Mouse (Mus musculus) embryonic facial prominence, embryonic 11.5 days (tissue): ENCODE data around the gene Pimreg. TPM values are rescaled to one million over a fixed set of nuclear protein-coding genes. Genes with fewer than 3 reads are reported as not detected.

Source experiments
- ATAC-seq: fragments of 200-750 bp; cut with Nextera tagmentation; replicated peaks from 2 replicates; pipeline ENCODE4 v1.8.0; 2017; ENCODE audit warnings: low read depth; ENCODE audit not compliant: insufficient number of reproducible peaks, low FRiP score, low TSS enrichment
- DNase-seq: peaks from one replicate; pipeline ENCODE4 v3.0.0-alpha.2; 2015; ENCODE audit warnings: low spot score
- H3K27ac ChIP-seq: fragments of 300-500 bp; sonication (generic); replicated peaks from 2 replicates; pipeline ENCODE4 v1.5.1; 2014; ENCODE audit warnings: mild to moderate bottlenecking, low read depth, low read length, control low read depth
- H3K27me3 ChIP-seq: fragments of 300-500 bp; sonication (generic); 2 replicates; pipeline ENCODE4 v1.6.1; 2014; ENCODE audit warnings: mild to moderate bottlenecking, low read length, moderate library complexity, mixed read lengths; ENCODE audit not compliant: control insufficient read depth, insufficient read depth
- H3K36me3 ChIP-seq: fragments of 300-500 bp; sonication (generic); replicated peaks from 2 replicates; pipeline ENCODE4 v1.6.1; 2014; ENCODE audit warnings: low read depth, mild to moderate bottlenecking, low read length, moderate library complexity, mixed read lengths; ENCODE audit not compliant: control insufficient read depth, insufficient read depth
- H3K4me1 ChIP-seq: fragments of 300-500 bp; sonication (generic); 2 replicates; pipeline ENCODE4 v1.6.1; 2014; ENCODE audit warnings: low read length, mixed read lengths; ENCODE audit not compliant: control insufficient read depth, insufficient read depth
- H3K4me2 ChIP-seq: fragments of 300-500 bp; sonication (generic); 2 replicates; pipeline ENCODE4 v1.6.1; 2014; ENCODE audit warnings: low read depth, mild to moderate bottlenecking, control low read depth, low read length, moderate library complexity
- H3K4me3 ChIP-seq: fragments of 300-500 bp; sonication (generic); 2 replicates; pipeline ENCODE4 v1.5.1; 2014; ENCODE audit warnings: low read depth, low read length, control low read depth
- H3K9ac ChIP-seq: fragments of 300-500 bp; sonication (generic); replicated peaks from 2 replicates; pipeline ENCODE4 v1.6.1; 2014; ENCODE audit warnings: mild to moderate bottlenecking, control low read depth, low read length
- H3K9me3 ChIP-seq: fragments of 300-500 bp; sonication (generic); replicated peaks from 2 replicates; pipeline ENCODE4 v1.6.1; 2016; ENCODE audit warnings: mild to moderate bottlenecking, low read length, inconsistent platforms, mixed read lengths; ENCODE audit not compliant: control insufficient read depth
- WGBS: fragments of 180-500 bp; shearing (Covaris S2); extraction: QIAGEN DNeasy Blood & Tissue Kit; methylation state at CpG from one replicate; pipeline ENCODE4 v1.1.7; 2014; 5-methylcytosine and 5-hydroxymethylcytosine counted together
- polyA plus RNA-seq: library from polyadenylated mRNA; unstranded; fragments of >200 nt; fragmentation: Nextera tagmentation; extraction: Ambion mirVana; gene quantifications from 2 replicates; pipeline ENCODE4 v1.2.1, GENCODE M21; 2014

Gene Pimreg
- polyA plus RNA-seq, 1 experiment from 2014 or later = 182 TPM

DNA sequence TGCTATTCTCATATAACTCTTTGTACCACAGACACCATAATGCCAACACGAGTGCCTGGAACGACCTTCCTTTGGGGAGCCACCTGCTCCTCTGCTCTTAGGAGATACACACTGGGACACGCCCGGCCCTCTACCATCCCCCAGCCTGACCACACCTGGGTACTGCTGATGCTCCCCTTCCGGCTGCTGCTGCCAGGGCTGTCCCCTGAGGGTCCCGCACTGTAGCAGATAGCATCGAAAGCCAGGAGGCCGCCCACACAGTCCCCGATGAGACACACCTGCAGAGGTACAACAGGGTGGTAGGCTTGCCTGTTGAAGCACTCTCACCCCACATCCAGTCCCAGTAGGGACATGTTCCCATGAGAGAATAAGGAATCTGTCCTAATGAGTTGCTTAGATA, 28.9 kb downstream of the Pimreg start:
- H3K4me1 ChIP-seq = no peaks in the 10 kb centered on the region
- H3K27ac ChIP-seq = no peak overlapping the region
- no peak for ATAC-seq
- H3K4me2 ChIP-seq = no peak overlapping the region
- H3K27me3 ChIP-seq = no peaks in the 10 kb centered on the region
- no peak overlapping the region for H3K9ac ChIP-seq
- H3K9me3 ChIP-seq = no peaks in the 10 kb centered on the region
- H3K4me3 ChIP-seq = no peak overlapping the region
- WGBS = 83% methylated on average over 9 of the region's 9 CpGs
- H3K36me3 ChIP-seq = no peaks in the 10 kb centered on the region
- DNase-seq = no peak

DNA sequence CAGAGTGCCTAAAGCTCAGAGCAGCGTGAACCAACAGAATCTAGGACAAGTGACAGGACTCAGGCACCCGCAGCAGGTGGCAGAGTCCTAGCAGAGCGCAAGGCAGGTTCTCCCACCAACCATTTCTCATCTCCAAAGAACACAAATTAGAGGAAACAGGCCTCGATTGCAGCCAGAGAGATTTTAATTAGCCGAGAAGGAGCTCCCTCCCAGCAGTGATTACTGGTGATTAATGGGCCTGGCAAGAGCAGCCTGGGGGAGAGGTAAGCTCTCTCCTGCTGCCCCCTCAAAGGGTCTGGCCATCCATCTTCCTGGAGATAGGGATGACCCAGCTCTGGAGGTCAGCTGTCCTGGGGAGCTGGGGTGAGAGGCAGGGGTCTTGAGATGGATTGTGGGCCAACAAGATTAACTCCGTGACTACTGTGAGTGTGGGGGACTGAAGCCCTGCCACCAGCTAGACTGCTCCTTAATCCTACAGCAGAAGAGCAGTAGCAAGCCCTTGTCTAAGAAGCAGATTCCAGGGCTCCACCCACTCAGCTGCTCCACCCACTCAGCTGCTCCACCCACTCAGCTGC, 30.6 kb downstream of the Pimreg start:
- H3K9ac ChIP-seq = no peak overlapping the region
- H3K4me1 ChIP-seq = no peaks in the 10 kb centered on the region
- no peaks in the 10 kb centered on the region for H3K27me3 ChIP-seq
- H3K36me3 ChIP-seq = no peaks in the 10 kb centered on the region
- no peak for ATAC-seq
- 49% methylated on average over 6 of the region's 6 CpGs for WGBS
- H3K4me3 ChIP-seq = no peak overlapping the region
- no peaks in the 10 kb centered on the region for H3K9me3 ChIP-seq
- no peak overlapping the region for H3K27ac ChIP-seq
- no peak overlapping the region for H3K4me2 ChIP-seq
- DNase-seq = no peak

GRCm38 (mm10) chr11:72074230-72074629, 32.4 kb downstream of the Pimreg start:
- no peaks in the 10 kb centered on the region for H3K9me3 ChIP-seq
- H3K9ac ChIP-seq = no peak overlapping the region
- H3K4me3 ChIP-seq = no peak overlapping the region
- no peaks in the 10 kb centered on the region for H3K4me1 ChIP-seq
- no peaks in the 10 kb centered on the region for H3K27me3 ChIP-seq
- H3K36me3 ChIP-seq = no peaks in the 10 kb centered on the region
- DNase-seq (no peak), ATAC-seq (no peak)
- WGBS = 84% methylated on average over 13 of the region's 13 CpGs
- H3K4me2 ChIP-seq = no peak overlapping the region
- no peak overlapping the region for H3K27ac ChIP-seq

DNA sequence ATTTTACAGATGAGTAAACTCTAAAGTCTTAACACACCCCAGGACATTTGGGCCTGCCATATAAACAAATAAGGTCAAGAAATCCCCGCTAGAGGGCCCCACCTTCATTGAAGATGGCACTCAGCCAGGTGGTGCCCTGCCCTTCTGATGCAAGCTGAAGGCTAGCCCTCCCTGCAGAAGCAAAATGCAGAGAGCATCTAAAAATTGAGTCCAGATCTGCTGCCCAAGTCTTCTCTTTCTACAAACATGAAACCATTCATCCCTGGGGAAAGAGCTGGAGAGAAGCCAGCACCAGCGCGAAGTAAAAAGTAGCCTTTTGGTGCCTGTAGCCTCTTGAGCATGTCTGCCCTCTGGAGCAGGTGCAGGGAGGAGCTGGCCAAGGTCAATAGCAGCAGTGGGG, 36.2 kb downstream of the Pimreg start:
- Histone ChIP-seq H3K9ac (no peak overlapping the region), H3K36me3 (no peaks in the 10 kb centered on the region), H3K9me3 (no peaks in the 10 kb centered on the region), H3K4me3 (no peak overlapping the region), H3K27ac (no peak overlapping the region), H3K4me1 (no peaks in the 10 kb centered on the region), H3K4me2 (no peak overlapping the region), H3K27me3 (no peaks in the 10 kb centered on the region)
- no peak for ATAC-seq
- WGBS = 51% methylated on average over 3 of the region's 3 CpGs
- DNase-seq = no peak

DNA sequence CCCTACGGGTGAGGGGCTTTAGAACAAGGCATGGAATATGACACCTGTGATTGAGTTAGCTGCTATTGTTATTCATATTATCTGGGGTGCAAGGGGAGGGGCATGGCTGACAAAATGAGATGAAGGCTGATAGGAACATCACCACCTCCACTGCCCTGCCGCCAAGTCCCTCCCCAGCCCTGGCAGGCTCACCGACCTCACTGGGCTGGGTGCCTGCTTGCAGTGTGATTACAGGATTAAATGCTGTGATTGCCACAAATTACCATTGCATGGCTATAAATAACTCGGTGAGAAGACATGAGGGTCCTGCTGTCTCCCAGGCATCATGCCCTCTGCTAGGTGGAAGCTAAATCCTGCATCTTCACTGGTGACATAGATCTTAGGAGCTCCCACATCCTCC, 36.8 kb downstream of the Pimreg start:
- Histone ChIP-seq H3K4me2 (no peak overlapping the region), H3K27ac (no peak overlapping the region), H3K4me3 (no peak overlapping the region), H3K27me3 (no peaks in the 10 kb centered on the region), H3K4me1 (no peaks in the 10 kb centered on the region), H3K9ac (no peak overlapping the region), H3K36me3 (no peaks in the 10 kb centered on the region), H3K9me3 (no peaks in the 10 kb centered on the region)
- ATAC-seq = no peak
- 59% methylated on average over 4 of the region's 4 CpGs for whole genome bisulfite sequencing
- DNase-seq = no peak

- Histone ChIP-seq H3K4me3 (no peak overlapping the region), H3K27me3 (no peaks in the 10 kb centered on the region), H3K4me1 (no peaks in the 10 kb centered on the region), H3K9ac (no peak overlapping the region), H3K9me3 (no peaks in the 10 kb centered on the region), H3K4me2 (no peak overlapping the region), H3K27ac (no peak overlapping the region), H3K36me3 (no peaks in the 10 kb centered on the region)
- ATAC-seq = no peak
- no peak for DNase-seq
- WGBS = 77% methylated on average over 6 of the region's 6 CpGs
Measured at GRCm38 (mm10) chr11:72080461-72080860, 38.6 kb downstream of the Pimreg start.

- no peaks in the 10 kb centered on the region for H3K27me3 ChIP-seq
- H3K36me3 ChIP-seq = no peaks in the 10 kb centered on the region
- H3K4me3 ChIP-seq = no peak overlapping the region
- 87% methylated on average over 4 of the region's 4 CpGs for WGBS
- no peak overlapping the region for H3K4me2 ChIP-seq
- no peak for ATAC-seq
- H3K9me3 ChIP-seq = no peaks in the 10 kb centered on the region
- H3K27ac ChIP-seq = no peak overlapping the region
- H3K4me1 ChIP-seq = peaks cover 3% of the 10 kb centered on the region; the same call in 1 of the 2 replicates
- DNase-seq = no peak
- no peak overlapping the region for H3K9ac ChIP-seq
Measured at GRCm38 (mm10) chr11:72082601-72083000, 40.8 kb downstream of the Pimreg start.

DNA sequence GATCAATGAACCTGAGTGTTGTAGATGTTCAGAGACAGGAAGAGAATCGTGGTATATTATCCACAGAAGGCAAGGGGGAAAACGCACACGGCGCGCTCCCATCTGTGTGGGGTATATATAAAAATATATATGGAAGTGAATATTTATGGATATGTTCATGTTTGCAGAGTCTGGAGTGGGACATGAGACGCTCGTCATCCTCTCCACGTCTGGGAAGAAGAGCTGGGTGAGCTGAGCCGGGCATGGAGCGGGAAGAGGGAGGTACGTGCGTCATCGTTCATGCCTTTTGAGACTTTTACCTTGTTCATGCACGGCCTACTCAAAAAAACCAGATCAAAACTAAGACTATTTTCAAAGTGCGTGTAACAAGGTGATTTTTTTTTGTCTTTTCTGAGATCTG, 42.5 kb downstream of the Pimreg start:
- H3K4me1 ChIP-seq = peaks cover 3% of the 10 kb centered on the region; the same call in 1 of the 2 replicates
- no peak overlapping the region for H3K9ac ChIP-seq
- ATAC-seq = no peak
- DNase-seq = no peak
- no peak overlapping the region for H3K27ac ChIP-seq
- H3K27me3 ChIP-seq = no peaks in the 10 kb centered on the region
- WGBS = 91% methylated on average over 15 of the region's 15 CpGs
- H3K36me3 ChIP-seq = no peaks in the 10 kb centered on the region
- H3K9me3 ChIP-seq = no peaks in the 10 kb centered on the region
- H3K4me2 ChIP-seq = no peak overlapping the region
- no peak overlapping the region for H3K4me3 ChIP-seq
